18 mouse cellular contexts compared by ENCODE assay signal in genomic region chr12:100626991-100627677, GRCm38 (mm10).
DNase-seq lines count a peak whose midpoint lies in the region; ATAC-seq and TF ChIP-seq lines count a peak whose summit lies in the region.
"Had no signal": no experiment of that assay in that cellular context is flagged by ENCODE, and none has a peak within 500 bp of the region (broad histone marks: within the 10 kb centered on the region; RNA-seq: fewer than 3 reads in every experiment).

No protein-coding gene starts in this region.

- H3K4me3 ChIP-seq in liver, postnatal 0 days (ENCODE audit: low read depth, low read length): no peak overlapping the region
- H3K4me3 ChIP-seq in G1E (ENCODE audit: low read depth, low read length): no peak overlapping the region
- H3K4me3 ChIP-seq in megakaryocyte, embryonic 14.5 days (replicated peaks): peak overlapping the region; percentile 87
- H3K4me3 ChIP-seq: forebrain, embryonic 13.5 days; hindbrain, embryonic 12.5 days; left cerebral cortex, adult 2 months; limb, embryonic 15.5 days; neural tube, embryonic 13.5 days had no signal

- H3K9me3 ChIP-seq in liver, postnatal 0 days (ENCODE audit: low read length): no peaks in the 10 kb centered on the region
- H3K9me3 ChIP-seq in G1E (replicated peaks): no peaks in the 10 kb centered on the region
- H3K9me3 ChIP-seq in megakaryocyte, embryonic 14.5 days: no peaks in the 10 kb centered on the region
- H3K9me3 ChIP-seq: forebrain, embryonic 13.5 days; hindbrain, embryonic 12.5 days; limb, embryonic 15.5 days; neural tube, embryonic 13.5 days had no signal

- no peaks in the 10 kb centered on the region for H3K36me3 ChIP-seq in liver, postnatal 0 days (replicated peaks; ENCODE audit: insufficient read depth, low read length)
- peaks cover 14% of the 10 kb centered on the region for H3K36me3 ChIP-seq in G1E (replicated peaks)
- H3K36me3 ChIP-seq in megakaryocyte, embryonic 14.5 days (replicated peaks; ENCODE audit: low read length): no peaks in the 10 kb centered on the region
- H3K36me3 ChIP-seq: hindbrain, embryonic 12.5 days; limb, embryonic 15.5 days; neural tube, embryonic 13.5 days had no signal

- WGBS in liver, postnatal 0 days (ENCODE audit: insufficient replicate concordance): 15% methylated on average over 1 of the region's 1 CpGs

- no peak for TF ChIP-seq EP300 in liver, postnatal 0 days (IDR thresholded peaks at IDR 0.05; ENCODE audit: low read depth)

- peak overlapping the region; percentile 41; the same call in 1 of the 2 replicates for H3K4me2 ChIP-seq in liver, postnatal 0 days (ENCODE audit: low read depth, low read length)
- H3K4me2 ChIP-seq: forebrain, embryonic 13.5 days; hindbrain, embryonic 12.5 days; limb, embryonic 15.5 days; midbrain, embryonic 11.5 days; neural tube, embryonic 13.5 days had no signal

- no peaks in the 10 kb centered on the region for H3K27me3 ChIP-seq in liver, postnatal 0 days (ENCODE audit: insufficient read depth, low read length)
- no peaks in the 10 kb centered on the region for H3K27me3 ChIP-seq in G1E (ENCODE audit: insufficient read depth, low read length)
- no peaks in the 10 kb centered on the region for H3K27me3 ChIP-seq in megakaryocyte, embryonic 14.5 days (replicated peaks)
- H3K27me3 ChIP-seq: forebrain, embryonic 13.5 days; hindbrain, embryonic 12.5 days; limb, embryonic 15.5 days; neural tube, embryonic 13.5 days had no signal

- H3K9ac ChIP-seq in liver, postnatal 0 days (replicated peaks): no peak overlapping the region
- H3K9ac ChIP-seq: forebrain, embryonic 13.5 days; hindbrain, embryonic 12.5 days; limb, embryonic 15.5 days; neural tube, embryonic 13.5 days had no signal

- no peak for TF ChIP-seq CTCF in liver, postnatal 0 days (IDR thresholded peaks at IDR 0.05; ENCODE audit: low read depth)
- no peak for TF ChIP-seq CTCF in G1E (IDR thresholded peaks at IDR 0.05; ENCODE audit: low read depth, low read length)

- H3K4me1 ChIP-seq in liver, postnatal 0 days (ENCODE audit: insufficient read depth): 0 out of 2 replicates have a peak, but pooled peaks cover 5% of the 10 kb centered on the region
- H3K4me1 ChIP-seq in G1E (ENCODE audit: insufficient read depth, low read depth, low read length): peaks cover 64% of the 10 kb centered on the region
- H3K4me1 ChIP-seq in megakaryocyte, embryonic 14.5 days: peaks cover 90% of the 10 kb centered on the region
- H3K4me1 ChIP-seq: forebrain, embryonic 13.5 days; hindbrain, embryonic 12.5 days; limb, embryonic 15.5 days; neural tube, embryonic 13.5 days had no signal

- no peak for DNase-seq in liver, postnatal 0 days
- DNase-seq in liver (no peak), G1E (ENCODE audit: low spot score) (no peak)
- DNase-seq in adrenal gland, postnatal 4 days (ENCODE audit: low spot score in 2 of 2): no peak
- DNase-seq in layer of hippocampus, postnatal 10 days (ENCODE audit: low spot score in 2 of 2): no peak
- DNase-seq: adrenal gland, postnatal 10 days; cerebellum, adult 9-11 months; right cerebral cortex, postnatal 14 days; thymus, postnatal 36 days had no signal

- ATAC-seq in liver, postnatal 0 days: no peak
- peak; percentile 10; the same call in 1 of the 2 replicates for ATAC-seq in G1E (ENCODE audit: extremely low read depth, insufficient number of reproducible peaks, low FRiP score, poor library complexity, severe bottlenecking)
- ATAC-seq in hematopoietic stem cell, adult 5-6 weeks (replicated peaks in 1 of 2; ENCODE audit: insufficient read depth in 1 of 2, low FRiP score in 2 of 2, low TSS enrichment in 1 of 2, low read depth in 1 of 2, poor library complexity in 2 of 2, severe bottlenecking in 2 of 2): peak; percentile 29 to 33; a peak in 2 of 4 replicates
- ATAC-seq: forebrain, embryonic 13.5 days; inflammation-experienced regulatory T-cells, adult 6 months had no signal

- peak overlapping the region; percentile 62 for H3K27ac ChIP-seq in liver, postnatal 0 days (ENCODE audit: low read depth)
- H3K27ac ChIP-seq: forebrain, embryonic 13.5 days; hindbrain, embryonic 12.5 days; left cerebral cortex, adult 2 months; limb, embryonic 15.5 days; neural tube, embryonic 13.5 days had no signal
